8 mouse cellular contexts compared by ENCODE assay signal in the genomic region with DNA sequence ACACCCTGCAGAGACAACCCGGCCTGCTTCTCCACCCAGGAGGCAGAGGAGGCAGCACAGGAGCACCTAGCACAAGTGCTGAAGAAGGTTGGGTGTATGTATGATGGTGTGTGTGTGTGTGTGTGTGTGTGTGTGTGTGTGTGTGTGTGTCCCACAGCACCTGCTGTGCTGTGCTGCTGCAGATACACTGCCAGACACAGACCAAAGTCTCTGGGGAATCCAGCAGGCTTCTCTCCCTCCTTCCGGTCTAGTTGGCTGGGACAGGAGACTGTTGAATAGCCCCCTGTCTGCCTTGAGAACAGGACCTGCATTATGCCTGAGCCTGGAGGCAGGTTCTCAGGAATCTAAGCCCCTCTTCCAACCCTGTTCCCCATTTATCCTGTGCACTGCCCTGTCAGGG. TPM values are rescaled to one million over a fixed set of nuclear protein-coding genes. Genes with fewer than 3 reads are reported as not detected.
A peak's percentile ranks its signal among the peaks of the same experiment; 100 is the strongest.
DNase-seq lines count a peak whose midpoint lies in the region; ATAC-seq and TF ChIP-seq lines count a peak whose summit lies in the region.

No protein-coding gene starts in this region.

- peak overlapping the region; percentile 76 for H3K4me3 ChIP-seq in heart, embryonic 13.5 days
- H3K4me3 ChIP-seq in G1E (ENCODE audit: low read depth, low read length) = peak overlapping the region; percentile 99
- H3K4me3 ChIP-seq in hindbrain, embryonic 13.5 days = peak overlapping the region; percentile 71
- H3K4me3 ChIP-seq in midbrain, embryonic 12.5 days = peak overlapping the region; percentile 77
- H3K4me3 ChIP-seq in left cerebral cortex, adult 2 months = no peak overlapping the region

- WGBS in heart, embryonic 13.5 days = 64% methylated on average over 2 of the region's 2 CpGs
- 15% methylated on average over 2 of the region's 2 CpGs for WGBS in hindbrain, embryonic 13.5 days
- WGBS in midbrain, embryonic 12.5 days = 33% methylated on average over 2 of the region's 2 CpGs

- H3K36me3 ChIP-seq in heart, embryonic 13.5 days = peaks cover 31% of the 10 kb centered on the region
- peaks cover 53% of the 10 kb centered on the region for H3K36me3 ChIP-seq in G1E (replicated peaks)
- H3K36me3 ChIP-seq in hindbrain, embryonic 13.5 days = no peaks in the 10 kb centered on the region
- H3K36me3 ChIP-seq in midbrain, embryonic 12.5 days = peaks cover 31% of the 10 kb centered on the region

- H3K4me2 ChIP-seq in heart, embryonic 13.5 days = peak overlapping the region; percentile 96
- H3K4me2 ChIP-seq in hindbrain, embryonic 13.5 days = peak overlapping the region; percentile 97
- peak overlapping the region; percentile 96 for H3K4me2 ChIP-seq in midbrain, embryonic 12.5 days (replicated peaks)

- H3K27ac ChIP-seq in heart, embryonic 13.5 days (replicated peaks) = no peak overlapping the region
- no peak overlapping the region for H3K27ac ChIP-seq in hindbrain, embryonic 13.5 days
- H3K27ac ChIP-seq in midbrain, embryonic 12.5 days (replicated peaks) = no peak overlapping the region
- no peak overlapping the region for H3K27ac ChIP-seq in left cerebral cortex, adult 2 months

- no peak for TF ChIP-seq CTCF in G1E (IDR thresholded peaks at IDR 0.05; ENCODE audit: low read depth, low read length)
- TF ChIP-seq CTCF in left cerebral cortex, adult 2 months (IDR thresholded peaks at IDR 0.05) = no peak

- DNase-seq in heart, adult 11 months = no peak
- no peak for DNase-seq in G1E (ENCODE audit: low spot score)
- DNase-seq in left cerebral cortex, postnatal 4 days = no peak
- no peak for DNase-seq in left cerebral cortex, adult 2 months (ENCODE audit: extremely low spot score in 1 of 2, low spot score in 2 of 2)
- no peak for DNase-seq in kidney, adult 18-20 months

- ATAC-seq in heart, embryonic 13.5 days (ENCODE audit: extremely low read depth, insufficient number of reproducible peaks, low FRiP score, low TSS enrichment) = no peak
- ATAC-seq in G1E (ENCODE audit: extremely low read depth, insufficient number of reproducible peaks, low FRiP score, poor library complexity, severe bottlenecking) = no peak
- ATAC-seq in hindbrain, embryonic 13.5 days (ENCODE audit: low FRiP score) = no peak
- ATAC-seq in midbrain, embryonic 12.5 days (ENCODE audit: low FRiP score, low read depth) = no peak

- H3K9ac ChIP-seq in heart, embryonic 13.5 days = peak overlapping the region; percentile 86
- peak overlapping the region; percentile 76 for H3K9ac ChIP-seq in hindbrain, embryonic 13.5 days
- H3K9ac ChIP-seq in midbrain, embryonic 12.5 days (replicated peaks) = peak overlapping the region; percentile 78

- H3K27me3 ChIP-seq in heart, embryonic 13.5 days (replicated peaks) = peaks cover 27% of the 10 kb centered on the region
- H3K27me3 ChIP-seq in G1E (ENCODE audit: insufficient read depth, low read length) = no peaks in the 10 kb centered on the region
- H3K27me3 ChIP-seq in hindbrain, embryonic 13.5 days = peaks cover 25% of the 10 kb centered on the region
- peaks cover 5% of the 10 kb centered on the region; the same call in 1 of the 2 replicates for H3K27me3 ChIP-seq in midbrain, embryonic 12.5 days

- peaks cover 27% of the 10 kb centered on the region for H3K4me1 ChIP-seq in heart, embryonic 13.5 days
- peaks cover 76% of the 10 kb centered on the region for H3K4me1 ChIP-seq in G1E (ENCODE audit: insufficient read depth, low read depth, low read length)
- H3K4me1 ChIP-seq in hindbrain, embryonic 13.5 days (replicated peaks) = peaks cover 22% of the 10 kb centered on the region
- H3K4me1 ChIP-seq in midbrain, embryonic 12.5 days = peaks cover 32% of the 10 kb centered on the region

- intact Hi-C loops in left cerebral cortex, postnatal 4 days (cut with DNase I) = no loop called here
- intact Hi-C loops in left cerebral cortex, adult 2 months (cut with DNase I) = loop anchor here (2.0 kb wide), 1 partner anchor 29 kb away; no protein-coding TSS in a partner anchor

- H3K9me3 ChIP-seq in heart, embryonic 13.5 days = no peaks in the 10 kb centered on the region
- no peaks in the 10 kb centered on the region for H3K9me3 ChIP-seq in G1E (replicated peaks)
- H3K9me3 ChIP-seq in hindbrain, embryonic 13.5 days = no peaks in the 10 kb centered on the region
- no peaks in the 10 kb centered on the region for H3K9me3 ChIP-seq in midbrain, embryonic 12.5 days

RNA-seq across cellular contexts. Expression of a gene that starts 1.3 kb away (rescaled TPM):
- polyA plus RNA-seq in heart, embryonic 13.5 days (2015; fragmentation: Nextera tagmentation; extraction: Ambion mirVana) = 16.5 and 18.1 TPM in 2 replicates
- 9.9 and 14.4 TPM in 2 replicates for total RNA-seq in G1E (2014; fragmentation: Nextera tagmentation)
- 20.6 and 28.1 TPM in 2 replicates for total RNA-seq in G1E (2017)
- 108 and 129 TPM in 2 replicates for polyA plus RNA-seq in G1E (2012)
- 9.6 and 16.5 TPM in 2 replicates for polyA plus RNA-seq in hindbrain, embryonic 13.5 days (2015; fragmentation: Nextera tagmentation; extraction: Ambion mirVana)
- 52.1 and 52.3 TPM in 2 replicates for polyA plus RNA-seq in midbrain, embryonic 12.5 days (2016; fragmentation: Nextera tagmentation; extraction: Ambion mirVana)
- 10 to 100 TPM; 11.7 to 11.8 TPM for total RNA-seq in left cerebral cortex, postnatal 4 days (2021)
- 1 to 10 TPM; 2.1 to 2.7 TPM for total RNA-seq in left cerebral cortex, adult 2 months (2021)

RNA-seq across cellular contexts. Expression of a gene that starts 7.9 kb away (rescaled TPM):
- 14.9 and 17.0 TPM in 2 replicates for polyA plus RNA-seq in heart, embryonic 13.5 days (2015; fragmentation: Nextera tagmentation; extraction: Ambion mirVana)
- total RNA-seq in G1E (2014; fragmentation: Nextera tagmentation) (51.2 and 53.9 TPM in 2 replicates), G1E (2017) (56.4 and 118 TPM in 2 replicates)
- polyA plus RNA-seq in G1E (2012) = 21.0 and 22.8 TPM in 2 replicates
- polyA plus RNA-seq in hindbrain, embryonic 13.5 days (2015; fragmentation: Nextera tagmentation; extraction: Ambion mirVana) = 5.2 and 6.2 TPM in 2 replicates
- 2.9 and 7.4 TPM in 2 replicates for polyA plus RNA-seq in midbrain, embryonic 12.5 days (2016; fragmentation: Nextera tagmentation; extraction: Ambion mirVana)
- total RNA-seq in left cerebral cortex, postnatal 4 days (2021) = 1 to 10 TPM; 6.5 to 7.3 TPM
- 10 to 100 TPM; 15.8 to 24.9 TPM for total RNA-seq in left cerebral cortex, adult 2 months (2021)

RNA-seq across cellular contexts. Expression of a gene that starts 17.3 kb away (rescaled TPM):
- 13.6 and 14.4 TPM in 2 replicates for polyA plus RNA-seq in heart, embryonic 13.5 days (2015; fragmentation: Nextera tagmentation; extraction: Ambion mirVana)
- total RNA-seq in G1E (2014; fragmentation: Nextera tagmentation) (5.5 and 8.6 TPM in 2 replicates), G1E (2017) (71.4 and 95.5 TPM in 2 replicates)
- 4.5 and 7.7 TPM in 2 replicates for polyA plus RNA-seq in G1E (2012)
- polyA plus RNA-seq in hindbrain, embryonic 13.5 days (2015; fragmentation: Nextera tagmentation; extraction: Ambion mirVana) = 22.8 and 23.0 TPM in 2 replicates
- polyA plus RNA-seq in midbrain, embryonic 12.5 days (2016; fragmentation: Nextera tagmentation; extraction: Ambion mirVana) = 19.5 and 20.5 TPM in 2 replicates
- total RNA-seq in left cerebral cortex, postnatal 4 days (2021) = 10 to 100 TPM; 23.0 to 27.3 TPM
- 10 to 100 TPM; 32.2 to 33.9 TPM for total RNA-seq in left cerebral cortex, adult 2 months (2021)

RNA-seq across cellular contexts. Expression of a gene that starts 22.2 kb away (rescaled TPM):
- polyA plus RNA-seq in heart, embryonic 13.5 days (2015; fragmentation: Nextera tagmentation; extraction: Ambion mirVana) = 0.51 and 0.68 TPM in 2 replicates
- not detected in 2 replicates for total RNA-seq in G1E (2014; fragmentation: Nextera tagmentation)
- total RNA-seq in G1E (2017) = not detected in 2 replicates
- 0.03 TPM in 1 of 2 replicates, not detected in the other for polyA plus RNA-seq in G1E (2012)
- 2.6 and 3.6 TPM in 2 replicates for polyA plus RNA-seq in hindbrain, embryonic 13.5 days (2015; fragmentation: Nextera tagmentation; extraction: Ambion mirVana)
- 0.20 TPM in 2 replicates for polyA plus RNA-seq in midbrain, embryonic 12.5 days (2016; fragmentation: Nextera tagmentation; extraction: Ambion mirVana)
- 1 to 10 TPM; 6.8 to 7.2 TPM for total RNA-seq in left cerebral cortex, postnatal 4 days (2021)
- total RNA-seq in left cerebral cortex, adult 2 months (2021) = 10 to 100 TPM; 11.5 to 13.1 TPM

RNA-seq across cellular contexts. Expression of a gene that starts 25.7 kb away (rescaled TPM):
- 26.6 and 29.0 TPM in 2 replicates for polyA plus RNA-seq in heart, embryonic 13.5 days (2015; fragmentation: Nextera tagmentation; extraction: Ambion mirVana)
- total RNA-seq in G1E (2014; fragmentation: Nextera tagmentation) (not detected in 2 replicates), G1E (2017) (0.22 and 0.64 TPM in 2 replicates)
- polyA plus RNA-seq in G1E (2012) = not detected in 2 replicates
- 411 and 423 TPM in 2 replicates for polyA plus RNA-seq in hindbrain, embryonic 13.5 days (2015; fragmentation: Nextera tagmentation; extraction: Ambion mirVana)
- 216 and 221 TPM in 2 replicates for polyA plus RNA-seq in midbrain, embryonic 12.5 days (2016; fragmentation: Nextera tagmentation; extraction: Ambion mirVana)
- 100 to 1,000 TPM; 478 to 490 TPM for total RNA-seq in left cerebral cortex, postnatal 4 days (2021)
- 100 to 1,000 TPM; 337 to 366 TPM for total RNA-seq in left cerebral cortex, adult 2 months (2021)
